Mouse (Mus musculus) embryonic facial prominence, embryonic 11.5 days (tissue): Measurements from ENCODE around the gene Josd2. TPM values are rescaled to one million over a fixed set of nuclear protein-coding genes. Genes with fewer than 3 reads are reported as not detected.

Experiments used
- ATAC-seq: fragments of 200-750 bp; cut with Nextera tagmentation; replicated peaks from 2 replicates; pipeline ENCODE4 v1.8.0; 2017; ENCODE audit warnings: low read depth; ENCODE audit not compliant: insufficient number of reproducible peaks, low FRiP score, low TSS enrichment
- DNase-seq: peaks from one replicate; pipeline ENCODE4 v3.0.0-alpha.2; 2015; ENCODE audit warnings: low spot score
- H3K27ac ChIP-seq: fragments of 300-500 bp; sonication (generic); replicated peaks from 2 replicates; pipeline ENCODE4 v1.5.1; 2014; ENCODE audit warnings: mild to moderate bottlenecking, low read depth, low read length, control low read depth
- H3K27me3 ChIP-seq: fragments of 300-500 bp; sonication (generic); 2 replicates; pipeline ENCODE4 v1.6.1; 2014; ENCODE audit warnings: mild to moderate bottlenecking, low read length, moderate library complexity, mixed read lengths; ENCODE audit not compliant: control insufficient read depth, insufficient read depth
- H3K36me3 ChIP-seq: fragments of 300-500 bp; sonication (generic); replicated peaks from 2 replicates; pipeline ENCODE4 v1.6.1; 2014; ENCODE audit warnings: low read depth, mild to moderate bottlenecking, low read length, moderate library complexity, mixed read lengths; ENCODE audit not compliant: control insufficient read depth, insufficient read depth
- H3K4me1 ChIP-seq: fragments of 300-500 bp; sonication (generic); 2 replicates; pipeline ENCODE4 v1.6.1; 2014; ENCODE audit warnings: low read length, mixed read lengths; ENCODE audit not compliant: control insufficient read depth, insufficient read depth
- H3K4me2 ChIP-seq: fragments of 300-500 bp; sonication (generic); 2 replicates; pipeline ENCODE4 v1.6.1; 2014; ENCODE audit warnings: low read depth, mild to moderate bottlenecking, control low read depth, low read length, moderate library complexity
- H3K4me3 ChIP-seq: fragments of 300-500 bp; sonication (generic); 2 replicates; pipeline ENCODE4 v1.5.1; 2014; ENCODE audit warnings: low read depth, low read length, control low read depth
- H3K9ac ChIP-seq: fragments of 300-500 bp; sonication (generic); replicated peaks from 2 replicates; pipeline ENCODE4 v1.6.1; 2014; ENCODE audit warnings: mild to moderate bottlenecking, control low read depth, low read length
- H3K9me3 ChIP-seq: fragments of 300-500 bp; sonication (generic); replicated peaks from 2 replicates; pipeline ENCODE4 v1.6.1; 2016; ENCODE audit warnings: mild to moderate bottlenecking, low read length, inconsistent platforms, mixed read lengths; ENCODE audit not compliant: control insufficient read depth
- WGBS: fragments of 180-500 bp; shearing (Covaris S2); extraction: QIAGEN DNeasy Blood & Tissue Kit; methylation state at CpG from one replicate; pipeline ENCODE4 v1.1.7; 2014; 5-methylcytosine and 5-hydroxymethylcytosine counted together
- polyA plus RNA-seq: library from polyadenylated mRNA; unstranded; fragments of >200 nt; fragmentation: Nextera tagmentation; extraction: Ambion mirVana; gene quantifications from 2 replicates; pipeline ENCODE4 v1.2.1, GENCODE M21; 2014

Gene Josd2
- polyA plus RNA-seq, 1 experiment from 2014 or later: 61.1 TPM

DNA sequence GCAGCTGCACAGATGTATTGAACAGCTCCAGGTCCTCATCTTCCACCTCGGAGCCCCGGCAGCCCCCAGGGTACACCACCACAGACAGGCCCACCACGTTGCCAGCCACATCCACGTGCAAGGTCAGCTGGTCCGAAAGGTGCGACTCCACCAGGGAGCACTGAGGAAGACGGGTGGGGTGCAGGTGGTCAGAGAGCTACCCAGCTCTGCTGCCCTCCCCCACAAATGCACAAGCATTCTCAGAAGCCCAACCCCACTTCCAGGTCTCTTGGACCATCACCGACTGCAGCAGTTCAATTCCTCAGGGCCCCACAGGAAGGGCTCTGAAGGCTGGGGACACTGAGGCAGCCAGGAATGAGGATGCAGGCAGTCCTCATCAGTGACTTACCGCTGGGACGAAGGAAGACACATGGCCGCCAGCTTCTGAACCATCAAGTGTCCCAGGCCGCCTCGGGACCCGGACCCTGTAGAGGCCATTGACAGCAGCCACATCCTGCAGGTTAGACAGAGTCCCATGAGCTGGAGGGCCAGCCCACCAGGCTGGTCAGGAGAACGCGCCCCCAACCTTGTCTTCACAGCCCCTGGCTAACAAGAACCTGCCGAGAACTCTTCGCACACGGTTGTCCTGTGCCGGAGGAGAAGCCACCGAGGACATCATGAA, 24.5 kb downstream of the Josd2 start:
- H3K9me3 ChIP-seq: no peaks in the 10 kb centered on the region
- no peak overlapping the region for H3K4me3 ChIP-seq
- WGBS: 93% methylated on average over 21 of the region's 21 CpGs
- peaks cover 2% of the 10 kb centered on the region; the same call in 1 of the 2 replicates for H3K36me3 ChIP-seq
- H3K4me2 ChIP-seq: no peak overlapping the region
- no peaks in the 10 kb centered on the region for H3K27me3 ChIP-seq
- H3K9ac ChIP-seq: no peak overlapping the region
- DNase-seq: no peak
- no peaks in the 10 kb centered on the region; the same call in 1 of the 2 replicates for H3K4me1 ChIP-seq
- H3K27ac ChIP-seq: no peak overlapping the region
- ATAC-seq: no peak

DNA sequence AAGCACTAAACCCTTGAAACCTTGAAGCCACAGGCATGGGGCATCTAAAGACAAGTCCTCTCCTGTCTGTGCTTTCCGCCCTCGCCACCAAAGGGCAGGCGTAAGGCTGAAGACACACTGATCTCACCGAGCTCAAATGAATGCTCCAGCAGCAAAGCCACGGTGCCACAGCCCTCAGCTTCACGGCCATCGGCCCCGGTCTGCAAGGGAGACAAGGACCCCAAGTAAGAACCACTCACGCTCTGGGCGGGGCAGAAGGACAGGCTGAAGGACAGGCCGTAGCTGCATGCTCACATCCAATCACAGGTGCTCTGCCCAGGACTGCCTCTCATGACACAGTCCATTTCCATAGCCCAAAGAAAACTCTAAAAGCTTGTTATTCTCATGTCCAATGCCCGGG, 26.9 kb downstream of the Josd2 start:
- no peak overlapping the region for H3K4me3 ChIP-seq
- H3K4me2 ChIP-seq: no peak overlapping the region
- H3K4me1 ChIP-seq: no peaks in the 10 kb centered on the region; the same call in 1 of the 2 replicates
- no peak overlapping the region for H3K9ac ChIP-seq
- H3K27ac ChIP-seq: no peak overlapping the region
- ATAC-seq (no peak), DNase-seq (no peak)
- WGBS: 94% methylated on average over 12 of the region's 12 CpGs
- H3K9me3 ChIP-seq: no peaks in the 10 kb centered on the region
- H3K27me3 ChIP-seq: no peaks in the 10 kb centered on the region
- peaks cover 2% of the 10 kb centered on the region; the same call in 1 of the 2 replicates for H3K36me3 ChIP-seq

- Histone ChIP-seq H3K36me3 (peaks cover 2% of the 10 kb centered on the region; the same call in 1 of the 2 replicates), H3K27me3 (no peaks in the 10 kb centered on the region), H3K4me2 (peak overlapping the region; percentile 90; the same call in 1 of the 2 replicates), H3K27ac (no peak overlapping the region), H3K9me3 (no peaks in the 10 kb centered on the region), H3K4me3 (no peak overlapping the region; the same call in 1 of the 2 replicates), H3K9ac (no peak overlapping the region; the same call in 1 of the 2 replicates), H3K4me1 (no peaks in the 10 kb centered on the region; the same call in 1 of the 2 replicates)
- ATAC-seq (no peak), DNase-seq (no peak)
- WGBS: 89% methylated on average over 7 of the region's 7 CpGs
These were observed 27.3 kb downstream of the Josd2 start for GRCm38 (mm10) chr7:44495086-44495485.

- Histone ChIP-seq H3K9me3 (no peaks in the 10 kb centered on the region), H3K9ac (peak within 1 kb of the TSS; percentile 91), H3K4me3 (peak within 1 kb of the TSS; percentile 77), H3K4me2 (peak within 1 kb of the TSS; percentile 90), H3K27ac (peak within 1 kb of the TSS; percentile 93), H3K27me3 (no peaks in the 10 kb centered on the region), H3K4me1 (no peaks in the 10 kb centered on the region; the same call in 1 of the 2 replicates), H3K36me3 (peaks cover 2% of the 10 kb centered on the region; the same call in 1 of the 2 replicates)
- DNase-seq (peak; percentile 99), ATAC-seq (peak; percentile 92)
- WGBS: under 1% methylated on average over 58 of the region's 58 CpGs
These were observed 28.4 kb downstream of the Josd2 start, which contains the start of the genes Emc10 and Fam71e1 for GRCm38 (mm10) chr7:44495992-44496770. Gene Emc10, minus strand, starts transcription at chr7:44496529. Gene Fam71e1, plus strand, starts transcription at chr7:44496581.

- DNase-seq (no peak), ATAC-seq (no peak)
- no peaks in the 10 kb centered on the region for H3K36me3 ChIP-seq
- under 1% methylated on average over 26 of the region's 26 CpGs for WGBS
- H3K27ac ChIP-seq: peak overlapping the region; percentile 84
- H3K4me1 ChIP-seq: no peaks in the 10 kb centered on the region; the same call in 1 of the 2 replicates
- H3K4me2 ChIP-seq: peak overlapping the region; percentile 90
- H3K9me3 ChIP-seq: no peaks in the 10 kb centered on the region
- peak overlapping the region; percentile 77 for H3K4me3 ChIP-seq
- peak overlapping the region; percentile 90 for H3K9ac ChIP-seq
- H3K27me3 ChIP-seq: no peaks in the 10 kb centered on the region
These were observed 29.0 kb downstream of the Josd2 start for GRCm38 (mm10) chr7:44496771-44497109.

- H3K36me3 ChIP-seq: no peaks in the 10 kb centered on the region
- ATAC-seq (no peak), DNase-seq (no peak)
- H3K9ac ChIP-seq: peak overlapping the region; percentile 90
- peak overlapping the region; percentile 90 for H3K4me2 ChIP-seq
- WGBS: 85% methylated on average over 10 of the region's 10 CpGs
- no peaks in the 10 kb centered on the region; the same call in 1 of the 2 replicates for H3K4me1 ChIP-seq
- peak overlapping the region; percentile 77 for H3K4me3 ChIP-seq
- H3K27ac ChIP-seq: no peak overlapping the region
- no peaks in the 10 kb centered on the region for H3K27me3 ChIP-seq
- H3K9me3 ChIP-seq: no peaks in the 10 kb centered on the region
These were observed 29.7 kb downstream of the Josd2 start for GRCm38 (mm10) chr7:44497361-44498055.

DNA sequence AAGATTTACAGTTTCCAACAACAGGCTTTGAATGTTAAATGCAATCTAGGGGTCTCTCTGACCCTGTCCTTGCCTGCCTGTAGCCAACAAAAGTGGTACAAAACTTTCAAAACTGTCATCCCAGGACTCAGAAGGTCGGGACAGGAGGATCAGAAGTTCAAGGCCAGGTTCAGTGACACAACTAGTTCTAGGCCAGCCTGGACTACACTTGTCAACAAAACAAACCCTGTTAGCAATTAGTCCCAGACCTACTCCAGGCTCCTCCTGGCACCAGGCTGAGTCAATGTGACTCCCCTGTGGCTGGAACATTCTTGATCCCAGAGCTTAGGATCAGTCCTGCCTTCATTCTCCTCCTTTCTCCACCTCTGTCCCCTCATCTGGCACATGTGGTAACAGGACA, 31.1 kb downstream of the Josd2 start:
- H3K9ac ChIP-seq: no peak overlapping the region
- H3K4me3 ChIP-seq: no peak overlapping the region
- H3K27me3 ChIP-seq: no peaks in the 10 kb centered on the region
- ATAC-seq: no peak
- no peak overlapping the region for H3K4me2 ChIP-seq
- no peak overlapping the region for H3K27ac ChIP-seq
- WGBS: 63% methylated on average over 1 of the region's 1 CpGs
- no peaks in the 10 kb centered on the region for H3K9me3 ChIP-seq
- H3K4me1 ChIP-seq: no peaks in the 10 kb centered on the region; the same call in 1 of the 2 replicates
- DNase-seq: no peak
- H3K36me3 ChIP-seq: no peaks in the 10 kb centered on the region
